Mouse (Mus musculus) spleen, adult 2 months (tissue): ENCODE results near the gene Gpatch8.

Source experiments
- CTCF ChIP-seq: fragments of 200-500 bp; IDR thresholded peaks from 2 replicates; pipeline ENCODE4 v1.5.1; 2011; ENCODE audit warnings: mild to moderate bottlenecking, inconsistent platforms; ENCODE audit not compliant: insufficient read depth, insufficient read length, insufficient replicate concordance; ENCODE audit errors: extremely low read depth
- POLR2A ChIP-seq: fragments of 200-500 bp; IDR thresholded peaks from 2 replicates; pipeline ENCODE4 v1.6.1; 2011; ENCODE audit warnings: low read depth, low read length, inconsistent platforms

DNA sequence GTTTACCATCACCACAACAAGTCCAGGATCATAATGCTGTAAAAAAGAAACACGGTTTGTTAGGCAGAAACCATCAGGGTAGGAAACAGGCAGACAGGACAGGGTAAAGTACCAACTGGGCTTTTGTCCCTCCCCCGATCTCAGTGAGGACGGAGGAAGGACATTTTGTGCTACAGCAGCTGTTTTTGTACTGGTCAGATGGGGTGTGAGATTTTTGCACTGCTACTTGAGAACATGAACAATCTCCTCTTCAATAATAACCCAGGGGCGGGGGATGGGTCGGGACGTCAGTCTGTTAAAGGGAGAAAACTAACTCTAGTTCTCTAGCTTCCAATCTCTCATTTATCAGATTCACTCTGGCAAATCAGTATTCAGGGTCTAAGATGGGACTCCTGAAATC lies 46.0 kb downstream of the Gpatch8 start:
- TF ChIP-seq POLR2A: no peak
- no peak for TF ChIP-seq CTCF
